Mouse (Mus musculus) macrophage (primary cell): ENCODE measurements around the gene Gapvd1. TPM values are rescaled to one million over a fixed set of nuclear protein-coding genes. Genes with fewer than 3 reads are reported as not detected.

Experiments used
- polyA plus RNA-seq: library from polyadenylated mRNA; stranded (reverse); fragments of 250-400 nt; gene quantifications from 3 replicates; pipeline ENCODE4 v1.2.4, GENCODE M21; 2018; ENCODE audit warnings: inconsistent platforms

Gene Gapvd1
- polyA plus RNA-seq, 1 experiment from 2014 or later, result 66.7 TPM

Other genes with a start within 250 kb of the Gapvd1 start
- 730 to 822 TPM (median 759 TPM) in 3 replicates for gene Hspa5, start 16.7 kb upstream of the Gapvd1 start, polyA plus RNA-seq
- gene Rabepk, start 44.7 kb upstream of the Gapvd1 start, polyA plus RNA-seq, result 8.1 to 15.9 TPM (median 9.0 TPM) in 3 replicates
- gene Fbxw2, start 71.1 kb upstream of the Gapvd1 start, polyA plus RNA-seq, result 50.4 to 70.6 TPM (median 53.7 TPM) in 3 replicates
- gene Gm34653, start 77.8 kb upstream of the Gapvd1 start, polyA plus RNA-seq, result not detected in 3 replicates
- gene Cutal, start 119.2 kb upstream of the Gapvd1 start, polyA plus RNA-seq, result not detected in 3 replicates
- gene Psmd5, start 119.7 kb upstream of the Gapvd1 start, polyA plus RNA-seq, result 14.4 to 23.0 TPM (median 19.4 TPM) in 3 replicates
- 0.77 to 6.5 TPM (median 3.5 TPM) in 3 replicates for gene Phf19, start 158.8 kb upstream of the Gapvd1 start, polyA plus RNA-seq
- gene Traf1, start 206.5 kb upstream of the Gapvd1 start, polyA plus RNA-seq, result 3.0 to 7.8 TPM (median 3.3 TPM) in 3 replicates